Comparison of ENCODE assay signal across 19 mouse cellular contexts in the genomic region with DNA sequence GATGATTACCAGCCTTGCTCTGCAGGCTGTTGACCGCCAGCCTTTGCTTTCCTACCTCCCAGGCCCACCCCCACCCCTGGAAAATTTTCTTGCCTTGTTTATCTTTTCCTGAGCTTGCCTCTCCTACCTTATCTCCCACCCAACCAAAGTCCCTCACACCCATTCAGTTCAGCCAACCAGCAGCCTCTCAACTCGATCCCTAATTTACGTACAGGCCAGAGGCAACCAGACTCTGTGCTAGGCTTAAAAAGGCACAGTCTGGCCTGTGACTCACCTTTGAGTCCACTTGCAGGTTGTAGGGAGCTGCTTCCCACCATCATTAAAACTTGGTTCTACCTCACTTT. TPM values are rescaled to one million over a fixed set of nuclear protein-coding genes. Genes with fewer than 3 reads are reported as not detected.
DNase-seq lines count a peak whose midpoint lies in the region; ATAC-seq and TF ChIP-seq lines count a peak whose summit lies in the region.
"Had no signal": no experiment of that assay in that cellular context is flagged by ENCODE, and none has a peak within 500 bp of the region (broad histone marks: within the 10 kb centered on the region; RNA-seq: fewer than 3 reads in every experiment).

No protein-coding gene starts in this region.

- DNase-seq in intestine, embryonic 14.5 days (ENCODE audit: low spot score): no peak
- peak; percentile 56 for DNase-seq in yolk sac, embryonic 10.5 days (ENCODE audit: low spot score)
- no peak for DNase-seq in midbrain, embryonic 11.5 days (ENCODE audit: low spot score, missing footprints)
- DNase-seq in adrenal gland, adult 18-20 months (ENCODE audit: low spot score in 2 of 2): no peak
- DNase-seq: B cell, adult 2 months; gastrocnemius, postnatal 25 days; heart, postnatal 4 days; kidney, adult 9 months; kidney, postnatal 4 days; lung, postnatal 10 days; thymus, postnatal 4 days had no signal

- no peaks in the 10 kb centered on the region for H3K9me3 ChIP-seq in intestine, embryonic 14.5 days (ENCODE audit: control insufficient read depth, low read length)
- H3K9me3 ChIP-seq in intestine, postnatal 0 days (ENCODE audit: control insufficient read depth): no peaks in the 10 kb centered on the region
- H3K9me3 ChIP-seq in intestine, embryonic 15.5 days: no peaks in the 10 kb centered on the region; the same call in 1 of the 2 replicates
- no peaks in the 10 kb centered on the region for H3K9me3 ChIP-seq in liver, embryonic 16.5 days (replicated peaks; ENCODE audit: control insufficient read depth, low read length)
- no peaks in the 10 kb centered on the region for H3K9me3 ChIP-seq in midbrain, embryonic 11.5 days (ENCODE audit: control insufficient read depth, low read length)
- H3K9me3 ChIP-seq: limb, embryonic 15.5 days; neural tube, embryonic 12.5 days had no signal

- no peak overlapping the region for H3K4me2 ChIP-seq in intestine, embryonic 14.5 days (ENCODE audit: low read length)
- H3K4me2 ChIP-seq in intestine, postnatal 0 days (replicated peaks; ENCODE audit: low read depth): no peak overlapping the region
- no peak overlapping the region for H3K4me2 ChIP-seq in intestine, embryonic 15.5 days (replicated peaks)
- H3K4me2 ChIP-seq in liver, embryonic 16.5 days (ENCODE audit: low read depth, low read length): peak overlapping the region; percentile 47
- H3K4me2 ChIP-seq in midbrain, embryonic 11.5 days: no peak overlapping the region
- H3K4me2 ChIP-seq: limb, embryonic 15.5 days; neural tube, embryonic 12.5 days had no signal

- peaks cover 7% of the 10 kb centered on the region; the same call in 1 of the 2 replicates for H3K4me1 ChIP-seq in intestine, embryonic 14.5 days (replicated peaks; ENCODE audit: control insufficient read depth, insufficient read depth, low read length)
- peaks cover 7% of the 10 kb centered on the region; the same call in 1 of the 2 replicates for H3K4me1 ChIP-seq in intestine, postnatal 0 days (replicated peaks; ENCODE audit: control insufficient read depth, insufficient read depth, low read length)
- peaks cover 10% of the 10 kb centered on the region for H3K4me1 ChIP-seq in intestine, embryonic 15.5 days (replicated peaks)
- peaks cover 24% of the 10 kb centered on the region for H3K4me1 ChIP-seq in liver, embryonic 16.5 days (ENCODE audit: control insufficient read depth, low read depth, low read length)
- no peaks in the 10 kb centered on the region for H3K4me1 ChIP-seq in midbrain, embryonic 11.5 days (ENCODE audit: control insufficient read depth, insufficient read depth, low read length)
- H3K4me1 ChIP-seq: neural tube, embryonic 12.5 days had no signal

- H3K9ac ChIP-seq in intestine, embryonic 14.5 days (ENCODE audit: low read length): no peak overlapping the region
- H3K9ac ChIP-seq in intestine, postnatal 0 days (ENCODE audit: low read depth, low read length): no peak overlapping the region
- no peak overlapping the region for H3K9ac ChIP-seq in intestine, embryonic 15.5 days
- H3K9ac ChIP-seq in liver, embryonic 16.5 days (ENCODE audit: low read depth, low read length): no peak overlapping the region
- no peak overlapping the region for H3K9ac ChIP-seq in midbrain, embryonic 11.5 days (ENCODE audit: low read length)
- H3K9ac ChIP-seq: limb, embryonic 15.5 days; neural tube, embryonic 12.5 days had no signal

- no peak overlapping the region for H3K4me3 ChIP-seq in intestine, embryonic 14.5 days (ENCODE audit: low read depth, low read length)
- no peak overlapping the region for H3K4me3 ChIP-seq in intestine, postnatal 0 days (ENCODE audit: low read depth, low read length)
- no peak overlapping the region for H3K4me3 ChIP-seq in intestine, embryonic 15.5 days (replicated peaks)
- no peak overlapping the region for H3K4me3 ChIP-seq in liver, embryonic 16.5 days (ENCODE audit: low read depth, low read length)
- H3K4me3 ChIP-seq in midbrain, embryonic 11.5 days (ENCODE audit: low read depth, low read length): no peak overlapping the region
- H3K4me3 ChIP-seq: limb, embryonic 15.5 days; megakaryocyte, embryonic 14.5 days; neural tube, embryonic 12.5 days had no signal

- H3K27ac ChIP-seq in intestine, embryonic 14.5 days (ENCODE audit: low read depth): no peak overlapping the region
- H3K27ac ChIP-seq in intestine, postnatal 0 days (ENCODE audit: low read depth, low read length): no peak overlapping the region
- H3K27ac ChIP-seq in intestine, embryonic 15.5 days: no peak overlapping the region
- H3K27ac ChIP-seq in liver, embryonic 16.5 days (ENCODE audit: low read length): peak overlapping the region; percentile 85
- no peak overlapping the region for H3K27ac ChIP-seq in midbrain, embryonic 11.5 days (ENCODE audit: low read depth, low read length)
- H3K27ac ChIP-seq: limb, embryonic 15.5 days; neural tube, embryonic 12.5 days had no signal

- H3K27me3 ChIP-seq in intestine, embryonic 14.5 days (replicated peaks; ENCODE audit: control insufficient read depth, insufficient read depth, low read length): no peaks in the 10 kb centered on the region
- no peaks in the 10 kb centered on the region for H3K27me3 ChIP-seq in intestine, postnatal 0 days (replicated peaks; ENCODE audit: control insufficient read depth, insufficient read depth, low read length)
- no peaks in the 10 kb centered on the region for H3K27me3 ChIP-seq in intestine, embryonic 15.5 days (replicated peaks)
- H3K27me3 ChIP-seq in liver, embryonic 16.5 days (ENCODE audit: control insufficient read depth, insufficient read depth, low read depth, low read length): no peaks in the 10 kb centered on the region
- no peaks in the 10 kb centered on the region for H3K27me3 ChIP-seq in midbrain, embryonic 11.5 days (ENCODE audit: control insufficient read depth, insufficient read depth, low read length)
- H3K27me3 ChIP-seq: limb, embryonic 15.5 days; megakaryocyte, embryonic 14.5 days; neural tube, embryonic 12.5 days had no signal

- 50% methylated on average over 3 of the region's 3 CpGs for WGBS in intestine, embryonic 14.5 days
- WGBS in intestine, postnatal 0 days: 45% methylated on average over 3 of the region's 3 CpGs
- WGBS in intestine, embryonic 15.5 days: 52% methylated on average over 3 of the region's 3 CpGs
- WGBS in liver, embryonic 16.5 days (ENCODE audit: insufficient replicate concordance): 26% methylated on average over 3 of the region's 3 CpGs
- WGBS in midbrain, embryonic 11.5 days: 83% methylated on average over 3 of the region's 3 CpGs

- no peak for TF ChIP-seq CTCF in intestine, postnatal 0 days (IDR thresholded peaks at IDR 0.05; ENCODE audit: low read depth)

- ATAC-seq in intestine, embryonic 14.5 days (replicated peaks; ENCODE audit: low FRiP score, low TSS enrichment, low read depth): peak; percentile 26; the same call in 1 of the 2 replicates
- ATAC-seq in intestine, postnatal 0 days: no peak
- peak; percentile 44 for ATAC-seq in intestine, embryonic 15.5 days
- ATAC-seq in liver, embryonic 16.5 days (ENCODE audit: low read depth): peak; percentile 96
- no peak for ATAC-seq in midbrain, embryonic 11.5 days (ENCODE audit: low FRiP score)
- ATAC-seq: hindbrain, embryonic 16.5 days had no signal

- no peaks in the 10 kb centered on the region for H3K36me3 ChIP-seq in intestine, embryonic 14.5 days (ENCODE audit: control insufficient read depth, insufficient read depth, low read length)
- no peaks in the 10 kb centered on the region for H3K36me3 ChIP-seq in intestine, postnatal 0 days (ENCODE audit: control insufficient read depth, insufficient read depth)
- no peaks in the 10 kb centered on the region for H3K36me3 ChIP-seq in intestine, embryonic 15.5 days
- no peaks in the 10 kb centered on the region for H3K36me3 ChIP-seq in liver, embryonic 16.5 days (ENCODE audit: control insufficient read depth, insufficient read depth)
- no peaks in the 10 kb centered on the region for H3K36me3 ChIP-seq in midbrain, embryonic 11.5 days (ENCODE audit: control insufficient read depth, insufficient read depth, low read length)
- H3K36me3 ChIP-seq: limb, embryonic 15.5 days; neural tube, embryonic 12.5 days had no signal

RNA-seq across cellular contexts. Expression of a gene that starts 18.5 kb away (rescaled TPM):
- polyA plus RNA-seq in intestine, embryonic 14.5 days (2014; fragmentation: Nextera tagmentation; extraction: Ambion mirVana): 5.3 and 6.1 TPM in 2 replicates
- polyA plus RNA-seq in intestine, postnatal 0 days (2015; fragmentation: Nextera tagmentation; extraction: Ambion mirVana): 4.2 and 4.4 TPM in 2 replicates
- polyA plus RNA-seq in intestine, embryonic 15.5 days (2015; fragmentation: Nextera tagmentation; extraction: Ambion mirVana): 8.5 and 9.0 TPM in 2 replicates
- 92.8 and 95.7 TPM in 2 replicates for polyA plus RNA-seq in liver, embryonic 16.5 days (2015; fragmentation: Nextera tagmentation; extraction: Ambion mirVana)
- 4.1 and 4.6 TPM in 2 replicates for polyA plus RNA-seq in midbrain, embryonic 11.5 days (2014; fragmentation: Nextera tagmentation; extraction: Ambion mirVana)
- total RNA-seq in adrenal gland, adult 18-20 months (2021): 10 to 100 TPM; 38.3 to 43.6 TPM

RNA-seq across cellular contexts. Expression of a gene that starts 33.2 kb away (rescaled TPM):
- polyA plus RNA-seq in intestine, embryonic 14.5 days (2014; fragmentation: Nextera tagmentation; extraction: Ambion mirVana): 963 and 1,042 TPM in 2 replicates
- polyA plus RNA-seq in intestine, postnatal 0 days (2015; fragmentation: Nextera tagmentation; extraction: Ambion mirVana): 531 and 541 TPM in 2 replicates
- 810 and 875 TPM in 2 replicates for polyA plus RNA-seq in intestine, embryonic 15.5 days (2015; fragmentation: Nextera tagmentation; extraction: Ambion mirVana)
- polyA plus RNA-seq in liver, embryonic 16.5 days (2015; fragmentation: Nextera tagmentation; extraction: Ambion mirVana): 400 and 448 TPM in 2 replicates
- polyA plus RNA-seq in midbrain, embryonic 11.5 days (2014; fragmentation: Nextera tagmentation; extraction: Ambion mirVana): 716 and 724 TPM in 2 replicates
- 100 to 1,000 TPM; 511 to 548 TPM for total RNA-seq in adrenal gland, adult 18-20 months (2021)

RNA-seq across cellular contexts. Expression of a gene that starts 51.0 kb away (rescaled TPM):
- polyA plus RNA-seq in intestine, embryonic 14.5 days (2014; fragmentation: Nextera tagmentation; extraction: Ambion mirVana): 0.59 and 1.0 TPM in 2 replicates
- 0.76 and 1.1 TPM in 2 replicates for polyA plus RNA-seq in intestine, postnatal 0 days (2015; fragmentation: Nextera tagmentation; extraction: Ambion mirVana)
- polyA plus RNA-seq in intestine, embryonic 15.5 days (2015; fragmentation: Nextera tagmentation; extraction: Ambion mirVana): 0.49 and 0.62 TPM in 2 replicates
- polyA plus RNA-seq in liver, embryonic 16.5 days (2015; fragmentation: Nextera tagmentation; extraction: Ambion mirVana): 0.15 TPM in 1 of 2 replicates, not detected in the other
- polyA plus RNA-seq in midbrain, embryonic 11.5 days (2014; fragmentation: Nextera tagmentation; extraction: Ambion mirVana): 22.5 and 22.9 TPM in 2 replicates
- total RNA-seq in adrenal gland, adult 18-20 months (2021): under 1 TPM; 0.19 to 0.46 TPM
- total RNA-seq: gastrocnemius, postnatal 25 days; monocyte, adult 5-6 weeks had no signal

Comparison
In these comparisons a context has a peak if more than half of its experiments do, and no peak if none do; other contexts are left out.
1. ATAC-seq: peak in intestine, embryonic 14.5 days (single experiment), intestine, embryonic 15.5 days (single experiment) and liver, embryonic 16.5 days (single experiment); none in intestine, postnatal 0 days (single experiment) and midbrain, embryonic 11.5 days (single experiment).
2. RNA of a gene that starts 51.0 kb away (polyA plus RNA-seq): 22.5 to 22.9 TPM in midbrain, embryonic 11.5 days; 0.59 to 1.0 TPM in intestine, embryonic 14.5 days, 0.76 to 1.1 TPM in intestine, postnatal 0 days, 0.49 to 0.62 TPM in intestine, embryonic 15.5 days and 0.15 TPM in liver, embryonic 16.5 days; every median in the first group is over 10 times any median in the second.